Mouse (Mus musculus) erythroblast, embryonic 14.5 days (primary cell): Measurements from ENCODE around the gene Khdc3.

ENCODE experiments used
- GATA1 ChIP-seq: IDR thresholded peaks from 2 replicates; pipeline ENCODE4 v1.6.1; 2012; ENCODE audit warnings: low read length, inconsistent platforms, mixed read lengths
- TAL1 ChIP-seq: IDR thresholded peaks from 3 replicates; pipeline ENCODE4 v1.6.1; 2012; ENCODE audit warnings: low read length, inconsistent platforms, mixed read lengths

DNA sequence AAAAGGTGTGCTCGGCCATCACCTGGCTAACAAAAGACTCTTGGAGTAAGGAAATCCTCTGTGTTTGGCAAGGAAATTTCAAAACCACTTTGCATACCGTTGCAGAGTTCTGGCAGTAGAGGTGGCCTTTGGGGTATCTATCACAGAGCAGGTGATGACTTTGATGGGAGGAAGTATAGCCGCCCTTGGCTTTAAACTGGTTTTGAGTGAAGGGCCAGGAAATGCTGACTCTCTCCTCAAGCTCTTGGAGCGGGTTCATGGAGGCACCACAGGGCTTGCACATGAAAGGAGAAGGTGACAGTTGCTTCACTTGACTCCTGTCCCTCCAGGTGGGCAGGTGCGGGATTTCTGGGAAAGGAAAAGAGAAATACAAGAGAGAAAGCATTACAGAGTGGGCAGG, 14.1 kb upstream of the Khdc3 start:
- TF ChIP-seq TAL1: no peak
- no peak for TF ChIP-seq GATA1
